Mouse (Mus musculus): ENCODE measurements around the gene Ddx54. TPM values are rescaled to one million over a fixed set of nuclear protein-coding genes. Genes with fewer than 3 reads are reported as not detected.

Gene Ddx54
- polyA plus RNA-seq, 1 experiment = 14.9 TPM

GRCm38 (mm10) chr5:120671865-120672264, 59.3 kb downstream of the Ddx54 start:
- Histone ChIP-seq H3K4me3 (ENCODE audit: control insufficient read depth, low read depth, low read length) (no peak overlapping the region), H3K27me3 (ENCODE audit: control insufficient read depth, insufficient read depth, low read length) (no peaks in the 10 kb centered on the region), H3K36me3 (ENCODE audit: control insufficient read depth, insufficient read depth, low read length) (no peaks in the 10 kb centered on the region), H3K4me1 (ENCODE audit: control insufficient read depth, insufficient read depth, low read length) (peaks cover 7% of the 10 kb centered on the region), H3K27ac (ENCODE audit: control insufficient read depth, insufficient read depth, low read depth, low read length) (no peak overlapping the region)
- TF ChIP-seq CTCF (IDR thresholded peaks at IDR 0.05; ENCODE audit: control insufficient read depth, insufficient read depth, insufficient replicate concordance, low read depth, low read length) (no peak), POLR2A (IDR thresholded peaks at IDR 0.05; ENCODE audit: control insufficient read depth, low read depth, low read length) (no peak)

- Histone ChIP-seq H3K27me3 (ENCODE audit: control insufficient read depth, insufficient read depth, low read length) (no peaks in the 10 kb centered on the region), H3K4me1 (ENCODE audit: control insufficient read depth, insufficient read depth, low read length) (peaks cover 7% of the 10 kb centered on the region), H3K36me3 (ENCODE audit: control insufficient read depth, insufficient read depth, low read length) (no peaks in the 10 kb centered on the region), H3K4me3 (ENCODE audit: control insufficient read depth, low read depth, low read length) (no peak overlapping the region), H3K27ac (ENCODE audit: control insufficient read depth, insufficient read depth, low read depth, low read length) (no peak overlapping the region)
- TF ChIP-seq CTCF (IDR thresholded peaks at IDR 0.05; ENCODE audit: control insufficient read depth, insufficient read depth, insufficient replicate concordance, low read depth, low read length) (peak; percentile 96), POLR2A (IDR thresholded peaks at IDR 0.05; ENCODE audit: control insufficient read depth, low read depth, low read length) (no peak)
Observed at GRCm38 (mm10) chr5:120673626-120674025, 61.1 kb downstream of the Ddx54 start.

GRCm38 (mm10) chr5:120674229-120675145, 61.9 kb downstream of the Ddx54 start:
- Histone ChIP-seq H3K27me3 (ENCODE audit: control insufficient read depth, insufficient read depth, low read length) (no peaks in the 10 kb centered on the region), H3K4me1 (ENCODE audit: control insufficient read depth, insufficient read depth, low read length) (peaks cover 10% of the 10 kb centered on the region), H3K27ac (ENCODE audit: control insufficient read depth, insufficient read depth, low read depth, low read length) (no peak overlapping the region), H3K36me3 (ENCODE audit: control insufficient read depth, insufficient read depth, low read length) (no peaks in the 10 kb centered on the region), H3K4me3 (ENCODE audit: control insufficient read depth, low read depth, low read length) (no peak overlapping the region)
- TF ChIP-seq POLR2A (IDR thresholded peaks at IDR 0.05; ENCODE audit: control insufficient read depth, low read depth, low read length) = no peak
- TF ChIP-seq CTCF (IDR thresholded peaks at IDR 0.05; ENCODE audit: control insufficient read depth, insufficient read depth, insufficient replicate concordance, low read depth, low read length) = no peak

GRCm38 (mm10) chr5:120677516-120677915, 65.0 kb downstream of the Ddx54 start:
- Histone ChIP-seq H3K27me3 (ENCODE audit: control insufficient read depth, insufficient read depth, low read length) (peaks cover 5% of the 10 kb centered on the region; the same call in 1 of the 2 replicates), H3K36me3 (ENCODE audit: control insufficient read depth, insufficient read depth, low read length) (no peaks in the 10 kb centered on the region), H3K27ac (ENCODE audit: control insufficient read depth, insufficient read depth, low read depth, low read length) (no peak overlapping the region), H3K4me3 (ENCODE audit: control insufficient read depth, low read depth, low read length) (peak overlapping the region; percentile 69), H3K4me1 (ENCODE audit: control insufficient read depth, insufficient read depth, low read length) (peaks cover 26% of the 10 kb centered on the region)
- TF ChIP-seq CTCF (IDR thresholded peaks at IDR 0.05; ENCODE audit: control insufficient read depth, insufficient read depth, insufficient replicate concordance, low read depth, low read length) = no peak

Other genes starting within 250 kb of the Ddx54 start
- 0.10 and 0.14 TPM in 2 replicates for gene Lhx5, start 181.0 kb upstream of the Ddx54 start, polyA plus RNA-seq (2012; rRNA removed)
- 4.9 and 6.1 TPM in 2 replicates for gene Sdsl, start 139.9 kb upstream of the Ddx54 start, polyA plus RNA-seq (2012; rRNA removed)
- 0.75 and 1.1 TPM in 2 replicates for gene Sds, start 136.2 kb upstream of the Ddx54 start, polyA plus RNA-seq (2012; rRNA removed)
- 80.7 and 86.2 TPM in 2 replicates for gene Plbd2, start 109.1 kb upstream of the Ddx54 start, polyA plus RNA-seq (2012; rRNA removed)
- gene Slc8b1, start 101.6 kb upstream of the Ddx54 start, polyA plus RNA-seq (2012; rRNA removed) = 3.2 and 3.4 TPM in 2 replicates
- 18.7 and 20.7 TPM in 2 replicates for gene Tpcn1, start 24.1 kb upstream of the Ddx54 start, polyA plus RNA-seq (2012; rRNA removed)
- gene Iqcd, start 23.7 kb upstream of the Ddx54 start, polyA plus RNA-seq (2012; rRNA removed) = 77.3 and 85.9 TPM in 2 replicates
- 9.0 and 13.2 TPM in 2 replicates for gene Rita1, start 150 bp upstream of the Ddx54 start, polyA plus RNA-seq (2012; rRNA removed)
- 6.4 and 7.8 TPM in 2 replicates for gene Cfap73, start 21.5 kb downstream of the Ddx54 start, polyA plus RNA-seq (2012; rRNA removed)
- 20.0 and 20.9 TPM in 2 replicates for gene Rasal1, start 36.1 kb downstream of the Ddx54 start, polyA plus RNA-seq (2012; rRNA removed)
- 38.6 and 46.0 TPM in 2 replicates for gene Dtx1, start 99.2 kb downstream of the Ddx54 start, polyA plus RNA-seq (2012; rRNA removed)
- 0.23 and 0.36 TPM in 2 replicates for gene Oas2, start 137.1 kb downstream of the Ddx54 start, polyA plus RNA-seq (2012; rRNA removed)
- 0.05 and 0.07 TPM in 2 replicates for gene Oas3, start 164.9 kb downstream of the Ddx54 start, polyA plus RNA-seq (2012; rRNA removed)
- gene Oas1e, start 182.8 kb downstream of the Ddx54 start, polyA plus RNA-seq (2012; rRNA removed) = 0.07 TPM in 1 of 2 replicates, not detected in the other
- 0.09 and 0.32 TPM in 2 replicates for gene Oas1c, start 199.8 kb downstream of the Ddx54 start, polyA plus RNA-seq (2012; rRNA removed)
- not detected in 2 replicates for gene Oas1f, start 234.6 kb downstream of the Ddx54 start, polyA plus RNA-seq (2012; rRNA removed)
- gene Oas1h, start 248.7 kb downstream of the Ddx54 start, polyA plus RNA-seq (2012; rRNA removed) = 0.06 TPM in 1 of 2 replicates, not detected in the other

Measured in testis, adult 2 months (tissue).